Mouse (Mus musculus) Patski (cell line): ENCODE results near the gene Sema4g. TPM values are rescaled to one million over a fixed set of nuclear protein-coding genes. Genes with fewer than 3 reads are reported as not detected.
A peak's percentile ranks its signal among the peaks of the same experiment; 100 is the strongest.

Source experiments
- ATAC-seq: fragments of 100-300 bp; one replicate; pipeline ENCODE4 v1.8.0; 2021
- CTCF ChIA-PET: fragments of 350-600 bp; sonication (Branson Sonifier 250); formaldehyde crosslinking; loops from one replicate; lab custom pipeline; 2022; ENCODE audit warnings: inconsistent platforms; lab: Charles Lee
- POLR2A ChIA-PET: fragments of 350-600 bp; sonication (Branson Sonifier 250); formaldehyde crosslinking; loops from one replicate; lab custom pipeline; 2022; ENCODE audit warnings: antibody characterized with exemption, inconsistent platforms; lab: Charles Lee
- DNase-seq: peaks from one replicate; pipeline ENCODE4 v3.0.0-alpha.2; 2011; ENCODE audit warnings: low read depth, low spot score
- H3K27me3 ChIP-seq: fragments of 371-371 bp; one replicate; pipeline ENCODE4 v1.5.1; 2021
- CTCF ChIP-seq: fragments of 100-300 bp; IDR thresholded peaks from one replicate; pipeline ENCODE4 v1.5.1; 2021
- in situ Hi-C: fragments of 300-500 bp; cut with MboI; formaldehyde crosslinking; loops from 3 replicates; pipeline ENCODE4 v1.11.1; 2018; ENCODE audit warnings: low pct_unique_long_range_greater_than_20kb, mixed read lengths
- polyA plus RNA-seq: library from polyadenylated mRNA; unstranded; gene quantifications from one replicate; pipeline ENCODE4 v1.2.3, GENCODE M21; 2021

Gene Sema4g
- polyA plus RNA-seq, 1 experiment from 2014 or later, result 8.8 TPM

GRCm38 (mm10) chr19:45045651-45046050 is 56.8 kb downstream of the Sema4g start, which contains the start of gene Pdzd7:
Gene Pdzd7, minus strand, starts transcription at chr19:45045717.
- peaks cover 5% of the 10 kb centered on the region for H3K27me3 ChIP-seq
- POLR2A ChIA-PET, result no interaction called here
- DNase-seq (no peak), ATAC-seq (no peak)
- TF ChIP-seq CTCF, result no peak
- CTCF ChIA-PET, result interaction anchor here (1.0 to 4.0 kb wide), 4 partner anchors 8 to 33 kb away, joined by 3 to 31 read pairs (median 8); no protein-coding TSS in a partner anchor
- in situ Hi-C loops, result no loop called here

DNA sequence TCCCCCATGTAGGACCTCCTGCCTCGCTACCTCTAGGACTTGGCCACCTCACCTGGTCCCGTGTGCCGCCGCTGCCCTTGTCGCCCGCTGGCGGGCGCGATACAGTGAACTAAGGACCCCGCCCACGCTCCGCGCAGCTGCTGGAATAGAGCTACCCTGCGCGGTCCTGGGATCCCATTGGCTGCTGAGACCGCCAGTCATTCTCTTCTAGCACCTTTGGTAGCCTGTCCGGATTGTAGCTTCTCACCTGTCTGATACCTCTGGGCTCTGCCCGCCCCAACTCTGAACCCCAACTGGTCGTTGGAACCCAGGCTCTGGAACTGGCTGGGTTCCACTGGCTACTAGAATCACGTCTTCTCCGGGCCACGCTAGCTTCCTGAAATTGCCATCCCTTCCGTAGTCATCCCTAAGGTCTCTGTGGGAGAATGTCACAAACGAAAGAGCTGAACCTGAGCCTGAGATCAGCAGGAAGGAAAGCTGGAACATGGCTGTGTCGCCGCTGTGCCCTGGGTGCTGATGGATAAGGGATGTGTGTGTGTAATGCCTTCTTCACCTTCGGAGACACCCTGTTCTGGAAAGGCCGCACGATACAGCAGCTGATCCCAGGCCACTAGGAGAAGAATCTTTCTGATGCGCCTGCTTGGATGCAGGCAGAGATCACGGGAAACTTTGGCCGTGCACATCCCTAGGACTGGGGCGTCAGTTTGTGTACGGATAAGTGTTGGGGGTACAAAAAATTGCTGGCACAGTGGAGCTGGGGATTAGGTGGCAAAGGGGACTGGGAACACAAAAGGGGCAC is 57.8 kb downstream of the Sema4g start:
- ChIA-PET CTCF (interaction anchor here (0.8 to 4.0 kb wide), 12 partner anchors 8 to 150 kb away, joined by 3 to 31 read pairs (median 5); partner anchors contain the start of genes Kazald1 and Lzts2), POLR2A (interaction anchor here (0.7 to 2.9 kb wide), 8 partner anchors 9 to 34 kb away, joined by 3 to 14 read pairs (median 4); partner anchors contain the start of gene Lzts2)
- DNase-seq (no peak), ATAC-seq (no peak)
- in situ Hi-C loops, result no loop called here
- H3K27me3 ChIP-seq, result peaks cover 4% of the 10 kb centered on the region
- no peak for TF ChIP-seq CTCF

- POLR2A ChIA-PET, result interaction anchor here (0.8 to 2.9 kb wide), 7 partner anchors 8 to 35 kb away, joined by 3 to 14 read pairs (median 4); partner anchors contain the start of gene Lzts2
- peaks cover 4% of the 10 kb centered on the region for H3K27me3 ChIP-seq
- ATAC-seq (peak; percentile 83), DNase-seq (peak; percentile 77)
- TF ChIP-seq CTCF, result no peak
- in situ Hi-C loops, result no loop called here
- CTCF ChIA-PET, result interaction anchor here (1.0 to 4.0 kb wide), 10 partner anchors 7 to 34 kb away, joined by 3 to 31 read pairs (median 8); partner anchors contain the start of genes Kazald1 and Lzts2
Measured at GRCm38 (mm10) chr19:45047417-45047934, 58.6 kb downstream of the Sema4g start, which contains the start of gene Sfxn3. Gene Sfxn3, plus strand, starts transcription at chr19:45047503.

DNA sequence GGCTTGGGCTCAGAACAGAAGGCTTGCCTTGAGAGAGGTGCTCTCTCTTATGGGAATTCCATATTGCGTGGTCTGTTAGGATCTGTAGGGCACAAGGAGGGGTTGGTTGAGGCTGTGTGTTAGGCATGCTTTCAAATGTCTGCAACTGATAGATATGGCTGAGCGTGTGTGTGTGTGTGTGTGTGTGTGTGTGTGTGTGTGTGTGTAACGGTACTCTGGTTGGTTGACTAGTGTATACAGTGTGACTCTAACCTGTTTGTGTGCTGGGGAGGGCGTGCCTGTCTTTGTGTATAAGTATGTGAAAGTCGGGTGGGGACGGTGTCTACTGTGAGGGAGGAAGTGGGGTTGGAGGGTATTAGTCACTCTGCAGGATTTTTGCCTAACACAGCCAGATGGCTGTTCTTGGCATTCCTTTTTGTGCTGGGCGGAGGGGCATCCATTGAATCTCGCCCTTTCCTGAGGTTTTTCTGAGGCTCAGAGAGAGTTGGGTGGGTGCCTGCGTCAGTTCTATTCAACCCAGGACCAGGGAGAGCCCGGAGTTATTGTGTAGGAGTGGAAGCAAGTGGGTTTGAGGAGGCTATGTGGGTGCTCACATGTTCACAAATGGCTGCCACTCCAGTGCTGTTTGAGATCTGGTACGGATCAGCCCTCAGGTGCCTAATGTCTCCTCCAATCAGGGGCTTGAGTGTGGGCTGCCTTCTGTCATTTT is 59.2 kb downstream of the Sema4g start:
- in situ Hi-C loops, result no loop called here
- peaks cover 4% of the 10 kb centered on the region for H3K27me3 ChIP-seq
- POLR2A ChIA-PET, result interaction anchor here (0.9 to 2.9 kb wide), 7 partner anchors 8 to 35 kb away, joined by 3 to 14 read pairs (median 4); partner anchors contain the start of gene Lzts2
- ATAC-seq (peak; percentile 9), DNase-seq (no peak)
- no peak for TF ChIP-seq CTCF
- CTCF ChIA-PET, result interaction anchor here (0.9 to 4.0 kb wide), 9 partner anchors 9 to 34 kb away, joined by 3 to 31 read pairs (median 11); partner anchors contain the start of genes Kazald1 and Lzts2

- in situ Hi-C loops, result no loop called here
- H3K27me3 ChIP-seq, result peaks cover 4% of the 10 kb centered on the region
- CTCF ChIA-PET, result interaction anchor here (0.9 to 4.0 kb wide), 6 partner anchors 8 to 35 kb away, joined by 3 to 31 read pairs (median 14); partner anchors contain the start of genes Kazald1 and Lzts2
Measured at GRCm38 (mm10) chr19:45048644-45049365, 59.9 kb downstream of the Sema4g start.

DNA sequence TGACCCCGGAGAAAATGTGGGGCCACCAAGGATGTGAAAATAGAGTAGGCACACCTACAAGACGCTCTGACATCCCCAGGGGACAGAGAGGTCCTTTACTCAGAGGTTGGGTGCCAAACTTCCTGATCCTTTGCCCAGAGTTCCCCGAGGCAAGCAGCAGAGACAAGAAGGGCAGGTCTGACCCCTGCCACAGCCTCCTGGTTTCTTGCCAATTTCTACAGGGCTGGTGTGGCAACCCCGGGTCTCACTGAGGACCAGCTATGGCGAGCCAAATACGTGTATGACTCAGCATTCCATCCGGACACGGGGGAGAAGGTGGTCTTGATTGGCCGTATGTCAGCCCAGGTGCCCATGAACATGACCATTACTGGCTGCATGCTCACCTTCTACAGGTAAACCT is 60.6 kb downstream of the Sema4g start:
- in situ Hi-C loops, result no loop called here
- no peak for TF ChIP-seq CTCF
- H3K27me3 ChIP-seq, result peaks cover 1% of the 10 kb centered on the region
- CTCF ChIA-PET, result interaction anchor here (2.8 kb wide), 1 partner anchor 36 kb away, joined by 18 read pairs; the partner anchor contains the start of gene Lzts2
- POLR2A ChIA-PET, result no interaction called here
- ATAC-seq (no peak), DNase-seq (no peak)

More at GRCm38 (mm10) chr19:45048644-45049365, 59.9 kb downstream of the Sema4g start:
- no peak for TF ChIP-seq CTCF
- no peak for DNase-seq
- POLR2A ChIA-PET, result interaction anchor here (0.9 to 2.9 kb wide), 3 partner anchors 10 to 27 kb away, joined by 3 to 14 read pairs (median 4); no protein-coding TSS in a partner anchor
- ATAC-seq, result no peak

Other genes with a start within 250 kb of the Sema4g start
- 198 TPM for gene Pax2, start 233.1 kb upstream of the Sema4g start, polyA plus RNA-seq
- 100 TPM for gene Slf2, start 58.0 kb upstream of the Sema4g start, polyA plus RNA-seq
- gene Twnk, start 16.6 kb downstream of the Sema4g start, polyA plus RNA-seq, result 27.8 TPM
- 68.3 TPM for gene Mrpl43, start 17.3 kb downstream of the Sema4g start, polyA plus RNA-seq
- gene Lzts2, start 25.3 kb downstream of the Sema4g start, polyA plus RNA-seq, result 114 TPM
- gene Pdzd7, start 56.6 kb downstream of the Sema4g start, polyA plus RNA-seq, result 4.9 TPM
- 77.1 TPM for gene Sfxn3, start 58.4 kb downstream of the Sema4g start, polyA plus RNA-seq
- 2.1 TPM for gene Kazald1, start 86.1 kb downstream of the Sema4g start, polyA plus RNA-seq
- not detected for gene Tlx1, start 161.6 kb downstream of the Sema4g start, polyA plus RNA-seq
- gene Lbx1, start 246.7 kb downstream of the Sema4g start, polyA plus RNA-seq, result not detected